Mouse (Mus musculus): ENCODE measurements around the gene Sel1l.
"Not testable (repeated sequence)": the region's sequence is repeated elsewhere in the genome, so short reads cannot be mapped to it uniquely, and the experiment has no call there.

Sel1l gene

GRCm38 (mm10) chr12:91818726-91819125 is 30.2 kb downstream of the Sel1l start:
- DNase-seq (ENCODE audit: low spot score) = no peak

- peak; percentile 44 for DNase-seq (ENCODE audit: low spot score)
Observed at GRCm38 (mm10) chr12:91815990-91816389, 33.0 kb downstream of the Sel1l start.

GRCm38 (mm10) chr12:91815552-91815951 is 33.4 kb downstream of the Sel1l start:
- DNase-seq (ENCODE audit: low spot score) = peak; percentile 39

GRCm38 (mm10) chr12:91808911-91809310 is 40.0 kb downstream of the Sel1l start:
- no peak for DNase-seq (ENCODE audit: low spot score)

GRCm38 (mm10) chr12:91807761-91808160 is 41.2 kb downstream of the Sel1l start:
- no peak for DNase-seq (ENCODE audit: low spot score)

GRCm38 (mm10) chr12:91807095-91807494 is 41.9 kb downstream of the Sel1l start:
- DNase-seq (ENCODE audit: low spot score) = no peak

- no peak for DNase-seq (ENCODE audit: low spot score)
Observed at GRCm38 (mm10) chr12:91804262-91804661, 44.7 kb downstream of the Sel1l start.

GRCm38 (mm10) chr12:91803207-91803932 is 45.6 kb downstream of the Sel1l start:
- no peak for DNase-seq (ENCODE audit: low spot score)

GRCm38 (mm10) chr12:91802586-91803206 is 46.3 kb downstream of the Sel1l start:
- DNase-seq (ENCODE audit: low spot score) = no peak

GRCm38 (mm10) chr12:91800861-91801385 is 48.0 kb downstream of the Sel1l start:
- DNase-seq (ENCODE audit: low spot score) = no peak

GRCm38 (mm10) chr12:91799821-91800335 is 49.1 kb downstream of the Sel1l start:
- no peak for DNase-seq (ENCODE audit: low spot score)

GRCm38 (mm10) chr12:91799379-91799773 is 49.6 kb downstream of the Sel1l start:
- no peak for DNase-seq (ENCODE audit: low spot score)

- no peak for DNase-seq (ENCODE audit: low spot score)
Observed at GRCm38 (mm10) chr12:91798720-91799378, 50.1 kb downstream of the Sel1l start.

- DNase-seq (ENCODE audit: low spot score) = no peak
Observed at GRCm38 (mm10) chr12:91796774-91797173, 52.2 kb downstream of the Sel1l start.

- DNase-seq (ENCODE audit: low spot score) = no peak
Observed at GRCm38 (mm10) chr12:91793266-91793665, 55.7 kb downstream of the Sel1l start.

- DNase-seq (ENCODE audit: low spot score) = no peak
Observed at GRCm38 (mm10) chr12:91791822-91792221, 57.1 kb downstream of the Sel1l start.

GRCm38 (mm10) chr12:91789801-91790200 is 59.2 kb downstream of the Sel1l start:
- DNase-seq (ENCODE audit: low spot score) = no peak

- DNase-seq (ENCODE audit: low spot score) = not testable (repeated sequence)
Observed at GRCm38 (mm10) chr12:91788446-91788845, 60.5 kb downstream of the Sel1l start.

GRCm38 (mm10) chr12:91787959-91788437 is 61.0 kb downstream of the Sel1l start, which contains the start of gene Ston2:
Ston2 (minus strand) TSS chr12:91788387.
- no peak for DNase-seq (ENCODE audit: low spot score)

GRCm38 (mm10) chr12:91786355-91786754 is 62.6 kb downstream of the Sel1l start:
- DNase-seq (ENCODE audit: low spot score) = peak; percentile 64

GRCm38 (mm10) chr12:91781432-91781831 is 67.5 kb downstream of the Sel1l start:
- no peak for DNase-seq (ENCODE audit: low spot score)

GRCm38 (mm10) chr12:91780531-91780930 is 68.4 kb downstream of the Sel1l start:
- no peak for DNase-seq (ENCODE audit: low spot score)
